Mouse (Mus musculus) ES-E14 (cell line): ENCODE measurements around the gene Ldb3. TPM values are rescaled to one million over a fixed set of nuclear protein-coding genes. Genes with fewer than 3 reads are reported as not detected.

Experiments used
- DNase-seq: peaks from one replicate; pipeline ENCODE4 v3.0.0-alpha.2; 2013; ENCODE audit warnings: low read depth, low spot score
- H3K27ac ChIP-seq: 2 replicates; pipeline ENCODE4 v1.5.1; 2012; ENCODE audit warnings: low read depth, mild to moderate bottlenecking, low read length, moderate library complexity, mixed read lengths; ENCODE audit not compliant: poor library complexity, insufficient read depth, severe bottlenecking
- H3K36me3 ChIP-seq: 2 replicates; pipeline ENCODE4 v1.6.1; 2012; ENCODE audit warnings: mild to moderate bottlenecking, low read length, moderate library complexity, mixed read lengths; ENCODE audit not compliant: control insufficient read depth, poor library complexity, insufficient read depth, severe bottlenecking
- H3K4me1 ChIP-seq, 2 experiments: fragments of 150-350 bp in 1 of 2; sonication (generic) in 1 of 2; 2 replicates each; pipeline ENCODE4 v1.6.1; 2012; ENCODE audit warnings: low read length in 2 of 2, mild to moderate bottlenecking in 1 of 2, mixed read lengths in 1 of 2; ENCODE audit not compliant: control insufficient read depth in 2 of 2, insufficient read depth in 2 of 2, poor library complexity in 1 of 2
- H3K4me3 ChIP-seq, 2 experiments: fragments of 150-350 bp in 1 of 2; sonication (generic) in 1 of 2; 2 replicates each; pipeline ENCODE4 v1.5.1; 2012; ENCODE audit warnings: low read length in 2 of 2, low read depth in 1 of 2, mild to moderate bottlenecking in 1 of 2, mixed read lengths in 1 of 2; ENCODE audit not compliant: insufficient read depth in 1 of 2, poor library complexity in 1 of 2, severe bottlenecking in 1 of 2
- H3K9ac ChIP-seq: 2 replicates; pipeline ENCODE4 v1.6.1; 2012; ENCODE audit warnings: low read depth, mild to moderate bottlenecking, low read length, mixed read lengths; ENCODE audit not compliant: poor library complexity, insufficient read depth, severe bottlenecking
- H3K9me3 ChIP-seq: fragments of 150-350 bp; sonication (generic); 2 replicates; pipeline ENCODE4 v1.6.1; 2012; ENCODE audit warnings: low read depth, mild to moderate bottlenecking, low read length; ENCODE audit not compliant: control insufficient read depth, insufficient read depth
- CHD2 ChIP-seq: IDR thresholded peaks from 2 replicates; pipeline ENCODE4 v1.6.1; 2014; ENCODE audit warnings: mild to moderate bottlenecking, low read depth, low read length, inconsistent platforms
- HCFC1 ChIP-seq: IDR thresholded peaks from 2 replicates; pipeline ENCODE4 v1.6.1; 2012; ENCODE audit warnings: low read length, inconsistent platforms, borderline replicate concordance; ENCODE audit not compliant: insufficient read depth
- MAFK ChIP-seq: IDR thresholded peaks from 2 replicates; pipeline ENCODE4 v1.6.1; 2014; ENCODE audit warnings: mild to moderate bottlenecking, low read depth, low read length, inconsistent platforms; ENCODE audit not compliant: insufficient read depth
- ZC3H11A ChIP-seq: IDR thresholded peaks from 2 replicates; pipeline ENCODE4 v1.6.1; 2012; ENCODE audit warnings: low read depth, mild to moderate bottlenecking, inconsistent platforms, low read length, borderline replicate concordance
- ZNF384 ChIP-seq: IDR thresholded peaks from 2 replicates; pipeline ENCODE4 v1.6.1; 2012; ENCODE audit warnings: low read depth, low read length, inconsistent platforms
- in situ Hi-C, 2 experiments: fragments of 600-800 bp; cut with MboI; formaldehyde crosslinking; loops; one replicate each; pipeline ENCODE4 v1.15.1; 2025; ENCODE audit warnings: low sequenced_read_pairs in 2 of 2, inconsistent platforms in 1 of 2; ENCODE audit not compliant: unreplicated experiment in 2 of 2
- total RNA-seq: library from RNA; depleted of rRNA; stranded (reverse); fragments of 300-350 nt; gene quantifications from 2 replicates; pipeline ENCODE4 v1.2.3, GENCODE M21; 2012

Ldb3 gene
- total RNA-seq, 1 experiment = 0.98 TPM

GRCm38 (mm10) chr14:34612222-34612621 is 23.7 kb upstream of the Ldb3 start:
- H3K36me3 ChIP-seq = no peaks in the 10 kb centered on the region
- no peak overlapping the region for H3K4me3 ChIP-seq
- H3K9me3 ChIP-seq = no peaks in the 10 kb centered on the region
- no peak for DNase-seq
- in situ Hi-C loops = no loop called here
- H3K27ac ChIP-seq = no peak overlapping the region
- peaks cover 3 to 16% of the 10 kb centered on the region in 2 experiments; a peak in 3 of 4 replicates for H3K4me1 ChIP-seq
- no peak for TF ChIP-seq ZC3H11A
- TF ChIP-seq MAFK = no peak
- TF ChIP-seq HCFC1 = no peak
- TF ChIP-seq ZNF384 = no peak
- H3K9ac ChIP-seq = no peak overlapping the region

- H3K9me3 ChIP-seq = no peaks in the 10 kb centered on the region
- H3K27ac ChIP-seq = no peak overlapping the region
- no peak for TF ChIP-seq MAFK
- no peak for TF ChIP-seq ZNF384
- no peak for TF ChIP-seq ZC3H11A
- TF ChIP-seq HCFC1 = no peak
- TF ChIP-seq CHD2 = no peak
- no peak overlapping the region for H3K4me3 ChIP-seq
- no peaks in the 10 kb centered on the region for H3K36me3 ChIP-seq
- no peak overlapping the region for H3K9ac ChIP-seq
- peaks cover 3 to 15% of the 10 kb centered on the region in 2 experiments; a peak in 3 of 4 replicates for H3K4me1 ChIP-seq
- in situ Hi-C loops = no loop called here
- no peak for DNase-seq
These were observed 23.1 kb upstream of the Ldb3 start for GRCm38 (mm10) chr14:34611591-34611990.

DNA sequence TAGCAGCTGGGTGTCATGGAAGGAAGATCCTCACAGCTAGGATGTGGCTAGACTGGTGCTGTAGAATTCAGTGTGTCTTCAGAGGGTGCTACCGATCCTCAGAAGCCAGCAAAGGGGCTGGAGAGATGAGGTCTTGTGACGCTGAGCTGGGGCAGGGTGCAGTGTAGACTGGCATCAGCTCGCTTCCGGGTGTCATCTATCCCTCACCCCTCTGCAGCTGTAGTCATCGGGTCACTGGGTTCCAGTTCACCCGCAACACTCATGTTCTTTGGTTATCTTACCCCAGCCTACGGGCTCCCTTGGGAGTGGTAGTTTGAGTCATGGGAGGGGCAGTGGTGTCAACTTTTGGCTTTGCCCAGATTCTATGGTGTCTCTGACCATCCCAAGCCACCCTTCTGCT is 13.4 kb upstream of the Ldb3 start:
- H3K4me1 ChIP-seq = no peaks in the 10 kb centered on the region
- no peak for TF ChIP-seq HCFC1
- TF ChIP-seq ZC3H11A = no peak
- no peak for TF ChIP-seq MAFK
- no peak for TF ChIP-seq CHD2
- no peak for TF ChIP-seq ZNF384
- H3K9me3 ChIP-seq = no peaks in the 10 kb centered on the region
- no peak overlapping the region for H3K4me3 ChIP-seq
- no peaks in the 10 kb centered on the region for H3K36me3 ChIP-seq
- no peak overlapping the region for H3K27ac ChIP-seq
- DNase-seq = no peak
- H3K9ac ChIP-seq = no peak overlapping the region
- in situ Hi-C loops = no loop called here

DNA sequence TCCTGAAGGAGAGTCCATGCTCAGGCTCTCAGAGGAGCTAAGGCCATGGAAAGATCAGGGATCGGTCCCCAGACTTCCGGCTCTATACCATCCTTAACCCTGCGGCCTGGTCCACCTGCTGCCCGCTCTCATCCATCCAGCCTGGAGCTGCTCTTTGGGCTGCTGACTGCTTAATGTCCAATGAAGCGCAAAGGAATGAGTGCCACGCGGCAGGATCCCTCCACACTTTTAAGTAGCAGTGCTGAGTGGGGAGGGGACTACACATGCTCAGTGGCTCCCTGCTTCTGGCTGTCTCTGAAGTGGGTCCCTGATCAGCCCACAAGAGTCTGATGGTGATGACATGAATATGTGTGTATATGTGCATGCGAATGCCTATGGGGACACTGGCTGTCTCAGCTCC is 11.5 kb upstream of the Ldb3 start, which contains the start of gene Opn4:
Gene Opn4, minus strand, starts transcription at position 202 of the 400 bp plus-strand sequence.
- Histone ChIP-seq H3K4me3 (no peak within 1 kb of the TSS), H3K9ac (no peak within 1 kb of the TSS), H3K9me3 (no peaks in the 10 kb centered on the region), H3K36me3 (no peaks in the 10 kb centered on the region), H3K27ac (no peak within 1 kb of the TSS), H3K4me1 (peaks cover 0 to 10% of the 10 kb centered on the region in 2 experiments; a peak in 1 of 4 replicates)
- in situ Hi-C loops = loop anchor here (25.0 kb wide), 1 partner anchor 513 kb away; the partner anchor contains the start of gene Anxa8 (in 2 of the 2)
- no peak for DNase-seq
- TF ChIP-seq ZC3H11A = no peak
- no peak for TF ChIP-seq CHD2
- no peak for TF ChIP-seq HCFC1
- TF ChIP-seq MAFK = no peak
- TF ChIP-seq ZNF384 = no peak
